Mouse (Mus musculus) neutrophil, adult 59 days (primary cell): ENCODE data around the gene Rundc3a. TPM values are rescaled to one million over a fixed set of nuclear protein-coding genes. Genes with fewer than 3 reads are reported as not detected.

ENCODE experiments used
- total RNA-seq, 2 experiments: library from RNA; stranded (reverse); gene quantifications; 1 replicate in 1 of 2; 2 replicates in 1 of 2; pipeline ENCODE4 v1.2.4; 2023

Rundc3a gene
- under 1 TPM in 1 of 2 experiments, not detected in 1; 0.40 TPM for total RNA-seq

GRCm38 (mm10) chr11:102393238-102393634 lies at the start of gene Rundc3a:
TSS of gene Rundc3a (plus strand) at chr11:102393403.

GRCm38 (mm10) chr11:102366103-102366502 lies 27.1 kb upstream of the Rundc3a start, which contains the start of gene Slc4a1:
TSS of gene Slc4a1 (minus strand) at chr11:102366203.

GRCm38 (mm10) chr11:102407834-102408215 lies 14.6 kb downstream of the Rundc3a start, which contains the start of gene Slc25a39:
TSS of gene Slc25a39 (minus strand) at chr11:102407946.

GRCm38 (mm10) chr11:102430121-102431017 lies 37.2 kb downstream of the Rundc3a start, which contains the start of gene Grn:
TSS of gene Grn (plus strand) at chr11:102430315.

DNA sequence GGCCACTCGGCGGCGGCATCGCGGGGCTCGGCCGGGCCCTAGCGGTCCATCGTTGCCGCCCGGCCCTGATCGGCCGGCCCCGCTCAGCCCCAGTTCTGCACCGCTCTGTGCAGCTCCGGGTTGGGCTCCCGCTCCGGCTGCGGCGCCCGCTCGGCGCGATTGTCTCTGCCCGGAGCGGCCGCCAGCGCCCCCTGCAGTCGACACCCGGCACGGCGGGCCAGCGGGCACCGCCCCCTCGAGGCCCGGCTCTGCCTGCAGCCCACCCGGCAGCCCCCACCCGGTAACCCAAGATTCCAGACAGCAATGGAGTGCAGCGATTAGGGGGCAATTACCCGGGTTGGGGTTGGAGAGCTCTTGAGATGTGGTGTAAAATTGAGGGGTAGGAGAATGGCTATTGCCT lies 54.3 kb downstream of the Rundc3a start, which contains the start of gene Fam171a2:
Gene Fam171a2 (minus strand): TSS at position 186 of the 400 bp plus-strand sequence.

Other genes starting within 250 kb of the Rundc3a start
- under 1 TPM; 0.18 to 0.20 TPM for gene Nags, start 247.9 kb upstream of the Rundc3a start, total RNA-seq
- 10 to 100 TPM in 1 of 2 experiments, 1 to 10 TPM in 1; 7.4 to 12.2 TPM for gene Tmem101, start 237.0 kb upstream of the Rundc3a start, total RNA-seq
- gene Lsm12, start 208.1 kb upstream of the Rundc3a start, total RNA-seq = 10 to 100 TPM; 33.8 to 37.9 TPM
- 10 to 100 TPM; 16.8 to 25.2 TPM for gene G6pc3, start 203.8 kb upstream of the Rundc3a start, total RNA-seq
- 100 to 1,000 TPM; 112 to 127 TPM for gene Hdac5, start 163.2 kb upstream of the Rundc3a start, total RNA-seq
- gene BC030867, start 144.5 kb upstream of the Rundc3a start, total RNA-seq = 1 to 10 TPM; 7.2 to 8.2 TPM
- not detected for gene Asb16, start 124.7 kb upstream of the Rundc3a start, total RNA-seq
- gene Tmub2, start 108.5 kb upstream of the Rundc3a start, total RNA-seq = 10 to 100 TPM; 46.1 to 54.7 TPM
- 10 to 100 TPM; 67.1 to 69.7 TPM for gene Atxn7l3, start 96.8 kb upstream of the Rundc3a start, total RNA-seq
- 10 to 100 TPM; 80.3 to 84.1 TPM for gene Ubtf, start 73.7 kb upstream of the Rundc3a start, total RNA-seq
- 10 to 100 TPM; 28.8 to 68.2 TPM for gene Slc4a1, start 27.2 kb upstream of the Rundc3a start, total RNA-seq
- 10 to 100 TPM; 45.4 to 56.9 TPM for gene Slc25a39, start 14.5 kb downstream of the Rundc3a start, total RNA-seq
- gene Grn, start 36.9 kb downstream of the Rundc3a start, total RNA-seq = 100 to 1,000 TPM; 308 to 361 TPM
- gene Fam171a2, start 54.3 kb downstream of the Rundc3a start, total RNA-seq = under 1 TPM in 1 of 2 experiments, not detected in 1; 0.38 TPM
- 10 to 100 TPM; 11.8 to 19.6 TPM for gene Itga2b, start 76.7 kb downstream of the Rundc3a start, total RNA-seq
- gene Gpatch8, start 163.0 kb downstream of the Rundc3a start, total RNA-seq = 10 to 100 TPM; 28.2 to 30.2 TPM
- not detected for gene Gm11627, start 186.1 kb downstream of the Rundc3a start, total RNA-seq
- not detected for gene Fzd2, start 211.0 kb downstream of the Rundc3a start, total RNA-seq